Mouse (Mus musculus): ENCODE data around the gene Pde4a.

- TF ChIP-seq CTCF (IDR thresholded peaks at IDR 0.05; ENCODE audit: insufficient read depth, low read length) (no peak), POLR2A (IDR thresholded peaks at IDR 0.05; ENCODE audit: borderline replicate concordance, extremely low read depth, low read depth, low read length) (no peak)
These were observed 67.9 kb downstream of the Pde4a start for GRCm38 (mm10) chr9:21233366-21233765.

Data from lung, adult 2 months (tissue).